Mouse (Mus musculus) heart, adult 2 months (tissue): Measurements from ENCODE around the gene Zscan2.

Source experiments
- CTCF ChIP-seq: fragments of 200-600 bp; IDR thresholded peaks from 2 replicates; pipeline ENCODE4 v1.8.1; 2022; ENCODE audit warnings: antibody characterized with exemption, mild to moderate bottlenecking, moderate library complexity
- EP300 ChIP-seq: fragments of 200-500 bp; IDR thresholded peaks from 2 replicates; pipeline ENCODE4 v1.6.1; 2011; ENCODE audit warnings: low read depth, low read length, control low read depth; ENCODE audit not compliant: insufficient read depth
- POLR2A ChIP-seq: fragments of 200-500 bp; IDR thresholded peaks from 2 replicates; pipeline ENCODE4 v1.6.1; 2011; ENCODE audit warnings: mild to moderate bottlenecking, low read depth, low read length, control low read depth; ENCODE audit not compliant: insufficient read depth

- TF ChIP-seq CTCF (no peak), EP300 (peak; percentile 74; the same call in 1 of the 2 replicates), POLR2A (peak; percentile 99)
Measured at GRCm38 (mm10) chr7:80900944-80901501, 40.3 kb downstream of the Zscan2 start, which contains the start of gene Wdr73.
